Mouse (Mus musculus): ENCODE data around the gene Sla2. TPM values are rescaled to one million over a fixed set of nuclear protein-coding genes. Genes with fewer than 3 reads are reported as not detected.
"Not testable (repeated sequence)": the region's sequence is repeated elsewhere in the genome, so short reads cannot be mapped to it uniquely, and the experiment has no call there.

Sla2 gene
- polyA plus RNA-seq, 1 experiment from 2014 or later, result 0.22 TPM

DNA sequence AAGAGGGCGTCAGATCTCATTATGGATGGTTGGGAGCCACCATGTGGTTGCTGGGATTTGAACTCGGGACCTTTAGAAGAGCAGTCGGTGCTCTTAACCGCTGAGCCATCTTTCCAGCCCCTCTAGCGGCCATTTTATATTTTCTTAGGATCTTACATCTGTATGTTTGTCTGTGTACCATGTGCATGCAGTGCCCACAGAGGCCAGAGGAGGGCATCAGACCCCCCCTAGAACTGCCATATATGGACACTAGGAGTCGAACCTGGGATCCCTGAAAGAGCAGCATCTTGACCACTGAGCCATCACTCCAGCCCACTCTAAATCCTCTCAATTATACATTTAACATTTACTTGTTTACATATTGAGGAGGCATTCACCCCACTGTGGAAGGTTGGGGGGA is 61.9 kb downstream of the Sla2 start:
- not testable (repeated sequence) for ATAC-seq (ENCODE audit: low FRiP score, low TSS enrichment); H3K36me3 ChIP-seq (ENCODE audit: control insufficient read depth, insufficient read depth, low read length); H3K27ac ChIP-seq (replicated peaks; ENCODE audit: low read depth, low read length); H3K9ac ChIP-seq (replicated peaks; ENCODE audit: low read length); H3K9me3 ChIP-seq (ENCODE audit: control insufficient read depth, low read length); DNase-seq; H3K4me1 ChIP-seq (ENCODE audit: control insufficient read depth, insufficient read depth, low read length); H3K27me3 ChIP-seq (ENCODE audit: control insufficient read depth, insufficient read depth, low read length); H3K4me2 ChIP-seq (ENCODE audit: low read length); H3K4me3 ChIP-seq (replicated peaks; ENCODE audit: low read depth, low read length)
- 93% methylated on average over 6 of the region's 6 CpGs for WGBS

Other genes starting within 250 kb of the Sla2 start
- 22.5 and 33.0 TPM in 2 replicates for gene Myl9, start 111.8 kb downstream of the Sla2 start, polyA plus RNA-seq (2014; fragmentation: Nextera tagmentation; extraction: Ambion mirVana)
- gene Tgif2, start 47.2 kb downstream of the Sla2 start, polyA plus RNA-seq (2014; fragmentation: Nextera tagmentation; extraction: Ambion mirVana), result 19.3 and 25.8 TPM in 2 replicates
- gene 4930518I15Rik, start 29.2 kb downstream of the Sla2 start, polyA plus RNA-seq (2014; fragmentation: Nextera tagmentation; extraction: Ambion mirVana), result 5.4 and 7.0 TPM in 2 replicates
- 169 and 171 TPM in 2 replicates for gene Rab5if, start 24.1 kb downstream of the Sla2 start, polyA plus RNA-seq (2014; fragmentation: Nextera tagmentation; extraction: Ambion mirVana)
- gene Ndrg3, start 104.9 kb upstream of the Sla2 start, polyA plus RNA-seq (2014; fragmentation: Nextera tagmentation; extraction: Ambion mirVana), result 99.3 and 105 TPM in 2 replicates
- gene Dsn1, start 120.0 kb upstream of the Sla2 start, polyA plus RNA-seq (2014; fragmentation: Nextera tagmentation; extraction: Ambion mirVana), result 7.6 and 13.7 TPM in 2 replicates
- 12.0 and 13.1 TPM in 2 replicates for gene Soga1, start 192.1 kb upstream of the Sla2 start, polyA plus RNA-seq (2014; fragmentation: Nextera tagmentation; extraction: Ambion mirVana)
- gene Tldc2, start 199.9 kb upstream of the Sla2 start, polyA plus RNA-seq (2014; fragmentation: Nextera tagmentation; extraction: Ambion mirVana), result not detected in 2 replicates
- gene Samhd1, start 248.1 kb upstream of the Sla2 start, polyA plus RNA-seq (2014; fragmentation: Nextera tagmentation; extraction: Ambion mirVana), result 9.2 and 12.1 TPM in 2 replicates